Mouse (Mus musculus) retina, postnatal 7 days (tissue): ENCODE data around the gene Sds.

Experiments
- DNase-seq: peaks from one replicate; pipeline ENCODE4 v3.0.0-alpha.2; 2012; ENCODE audit warnings: low read depth, low spot score

The Sds gene

GRCm38 (mm10) chr5:120514031-120514677 is 37.8 kb downstream of the Sds start:
- no peak for DNase-seq

- no peak for DNase-seq
Observed at GRCm38 (mm10) chr5:120514754-120515153, 38.4 kb downstream of the Sds start.

GRCm38 (mm10) chr5:120515451-120515850 is 39.1 kb downstream of the Sds start:
- DNase-seq = no peak

GRCm38 (mm10) chr5:120516221-120516984 is 40.1 kb downstream of the Sds start:
- DNase-seq = no peak

- no peak for DNase-seq
Observed at GRCm38 (mm10) chr5:120517552-120517951, 41.2 kb downstream of the Sds start.

- DNase-seq = no peak
Observed at GRCm38 (mm10) chr5:120522649-120523048, 46.3 kb downstream of the Sds start.

- DNase-seq = no peak
Observed at GRCm38 (mm10) chr5:120524736-120525135, 48.4 kb downstream of the Sds start.

GRCm38 (mm10) chr5:120525737-120526136 is 49.4 kb downstream of the Sds start:
- no peak for DNase-seq

- no peak for DNase-seq
Observed at GRCm38 (mm10) chr5:120526311-120526710, 50.0 kb downstream of the Sds start.

- no peak for DNase-seq
Observed at GRCm38 (mm10) chr5:120527296-120527964, 51.1 kb downstream of the Sds start.

- no peak for DNase-seq
Observed at GRCm38 (mm10) chr5:120531631-120532030, 55.3 kb downstream of the Sds start.
